Mouse (Mus musculus) lung, embryonic 15.5 days (tissue): ENCODE data around the gene Gm13078. TPM values are rescaled to one million over a fixed set of nuclear protein-coding genes. Genes with fewer than 3 reads are reported as not detected.

Experiments
- ATAC-seq: fragments of 200-750 bp; cut with Nextera tagmentation; 2 replicates; pipeline ENCODE4 v1.8.0; 2017; ENCODE audit warnings: moderate number of reproducible peaks, borderline replicate concordance; ENCODE audit not compliant: low FRiP score, low TSS enrichment; ENCODE audit errors: extremely low read depth
- H3K27ac ChIP-seq: fragments of 300-500 bp; sonication (generic); 2 replicates; pipeline ENCODE4 v1.5.1; 2015; ENCODE audit warnings: moderate library complexity, mild to moderate bottlenecking, inconsistent platforms
- H3K27me3 ChIP-seq: fragments of 300-500 bp; sonication (generic); 2 replicates; pipeline ENCODE4 v1.6.1; 2015; ENCODE audit warnings: inconsistent platforms
- H3K36me3 ChIP-seq: fragments of 300-500 bp; sonication (generic); 2 replicates; pipeline ENCODE4 v1.6.1; 2015; ENCODE audit warnings: inconsistent platforms
- H3K4me1 ChIP-seq: fragments of 300-500 bp; sonication (generic); 2 replicates; pipeline ENCODE4 v1.6.1; 2015; ENCODE audit warnings: inconsistent platforms
- H3K4me2 ChIP-seq: fragments of 300-500 bp; sonication (generic); 2 replicates; pipeline ENCODE4 v1.6.1; 2015; ENCODE audit warnings: inconsistent platforms, mild to moderate bottlenecking, moderate library complexity
- H3K4me3 ChIP-seq: fragments of 300-500 bp; sonication (generic); 2 replicates; pipeline ENCODE4 v1.5.1; 2015; ENCODE audit warnings: mild to moderate bottlenecking, inconsistent platforms
- H3K9ac ChIP-seq: fragments of 300-500 bp; sonication (generic); 2 replicates; pipeline ENCODE4 v1.6.1; 2015; ENCODE audit warnings: inconsistent platforms
- H3K9me3 ChIP-seq: fragments of 300-500 bp; sonication (generic); 2 replicates; pipeline ENCODE4 v1.6.1; 2016; ENCODE audit warnings: inconsistent platforms
- WGBS: fragments of 180-500 bp; shearing (Covaris S2); methylation state at CpG from one replicate; pipeline ENCODE4 v1.1.7; 2015; 5-methylcytosine and 5-hydroxymethylcytosine counted together
- polyA plus RNA-seq: library from polyadenylated mRNA; unstranded; fragments of >200 nt; fragmentation: Nextera tagmentation; extraction: Ambion mirVana; gene quantifications from 2 replicates; pipeline ENCODE4 v1.2.1, GENCODE M21; 2015

Gene Gm13078
- not detected in 2 replicates for polyA plus RNA-seq

DNA sequence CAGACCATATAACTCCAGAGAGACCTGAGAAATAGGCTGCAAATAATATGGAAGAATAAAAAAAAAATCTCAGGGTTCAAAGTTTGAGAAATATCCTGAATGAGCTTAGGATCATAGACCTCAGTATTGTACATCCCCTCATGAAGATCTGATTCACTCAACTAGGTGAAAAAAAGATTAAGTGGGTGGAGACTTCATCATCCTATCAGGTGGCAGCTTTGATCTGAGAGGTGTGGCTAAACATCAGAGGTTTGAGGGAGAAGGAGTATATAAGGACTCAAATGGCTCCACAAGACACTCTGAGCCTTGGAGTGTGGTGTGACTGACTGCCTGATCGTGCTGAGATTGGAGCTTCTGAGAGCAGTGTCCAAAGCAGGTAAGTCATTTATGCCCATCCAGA lies at the start of gene Gm13078:
Gm13078 (plus strand) TSS at position 301 of the 400 bp plus-strand sequence.
- no peaks in the 10 kb centered on the region for H3K4me1 ChIP-seq
- H3K9ac ChIP-seq = no peak within 1 kb of the TSS
- H3K27me3 ChIP-seq = no peaks in the 10 kb centered on the region
- no peak within 1 kb of the TSS for H3K27ac ChIP-seq
- no peaks in the 10 kb centered on the region; the same call in 1 of the 2 replicates for H3K9me3 ChIP-seq
- no peak for ATAC-seq
- WGBS = 83% methylated on average over 1 of the region's 1 CpGs
- H3K36me3 ChIP-seq = no peaks in the 10 kb centered on the region
- no peak within 1 kb of the TSS for H3K4me3 ChIP-seq
- H3K4me2 ChIP-seq = no peak within 1 kb of the TSS

DNA sequence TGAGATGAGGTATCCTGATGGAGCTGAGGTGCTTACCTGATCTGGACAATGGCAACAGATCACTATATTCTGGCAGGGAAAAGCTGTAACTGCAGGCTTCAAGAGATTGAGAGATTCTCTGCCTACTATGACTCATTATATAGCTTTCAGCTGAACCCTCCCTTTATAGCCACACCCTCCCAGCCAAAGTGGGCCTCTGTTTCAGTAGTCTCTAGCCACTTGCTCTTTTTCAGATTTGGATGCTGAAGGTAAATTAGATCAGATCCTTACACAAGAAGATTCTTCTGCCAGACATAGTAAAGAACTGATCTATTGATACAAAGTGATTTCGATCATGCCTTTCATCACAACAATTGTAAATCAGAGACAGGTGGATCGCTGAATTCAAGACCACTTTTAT lies 16.6 kb upstream of the Gm13078 start, which contains the start of gene Gm13089:
Gm13089 (minus strand) TSS at position 101 of the 400 bp plus-strand sequence.
- WGBS = 78% methylated on average over 2 of the region's 2 CpGs
- ATAC-seq = no peak
- peaks cover 11% of the 10 kb centered on the region; the same call in 1 of the 2 replicates for H3K9me3 ChIP-seq

More for the DNA sequence above, 16.6 kb upstream of the Gm13078 start, which contains the start of gene Gm13089:
- Histone ChIP-seq H3K27me3 (no peaks in the 10 kb centered on the region), H3K4me2 (no peak within 1 kb of the TSS), H3K36me3 (no peaks in the 10 kb centered on the region), H3K27ac (no peak within 1 kb of the TSS), H3K9ac (no peak within 1 kb of the TSS), H3K4me3 (no peak within 1 kb of the TSS), H3K4me1 (no peaks in the 10 kb centered on the region)

Other genes with a start within 250 kb of the Gm13078 start
- gene Gm13043, start 208.1 kb upstream of the Gm13078 start, polyA plus RNA-seq = not detected in 2 replicates
- gene Gm13040, start 183.5 kb upstream of the Gm13078 start, polyA plus RNA-seq = not detected in 2 replicates
- gene BC080695, start 167.8 kb upstream of the Gm13078 start, polyA plus RNA-seq = not detected in 2 replicates
- gene Gm13057, start 167.7 kb upstream of the Gm13078 start, polyA plus RNA-seq = not detected in 2 replicates
- gene Gm13083, start 104.5 kb upstream of the Gm13078 start, polyA plus RNA-seq = not detected in 2 replicates
- gene Gm13088, start 62.2 kb upstream of the Gm13078 start, polyA plus RNA-seq = not detected in 2 replicates
- not detected in 2 replicates for gene Gm13089, start 16.7 kb upstream of the Gm13078 start, polyA plus RNA-seq
- not detected in 2 replicates for gene Gm13023, start 69.9 kb downstream of the Gm13078 start, polyA plus RNA-seq
- gene Gm13084, start 96.6 kb downstream of the Gm13078 start, polyA plus RNA-seq = not detected in 2 replicates
- gene Gm13103, start 127.0 kb downstream of the Gm13078 start, polyA plus RNA-seq = not detected in 2 replicates
- gene Pramef6, start 180.9 kb downstream of the Gm13078 start, polyA plus RNA-seq = not detected in 2 replicates
- gene Pramef25, start 231.6 kb downstream of the Gm13078 start, polyA plus RNA-seq = not detected in 2 replicates
- gene Gm13101, start 247.5 kb downstream of the Gm13078 start, polyA plus RNA-seq = not detected in 2 replicates